Mouse (Mus musculus) forebrain, embryonic 11.5 days (tissue): Measurements from ENCODE around the gene Lactb. TPM values are rescaled to one million over a fixed set of nuclear protein-coding genes. Genes with fewer than 3 reads are reported as not detected.
A peak's percentile ranks its signal among the peaks of the same experiment; 100 is the strongest.
"Not testable (repeated sequence)": the region's sequence is repeated elsewhere in the genome, so short reads cannot be mapped to it uniquely, and the experiment has no call there.

Source experiments
- ATAC-seq: fragments of 200-750 bp; cut with Nextera tagmentation; replicated peaks from 2 replicates; pipeline ENCODE4 v1.8.0; 2017; ENCODE audit warnings: moderate TSS enrichment; ENCODE audit not compliant: low FRiP score
- DNase-seq: peaks from one replicate; pipeline ENCODE4 v3.0.0-alpha.2; 2017; ENCODE audit warnings: low spot score
- H3K27ac ChIP-seq: fragments of 300-500 bp; sonication (generic); 2 replicates; pipeline ENCODE4 v1.5.1; 2014; ENCODE audit warnings: low read depth, low read length
- H3K27me3 ChIP-seq: fragments of 300-500 bp; sonication (generic); 2 replicates; pipeline ENCODE4 v1.6.1; 2014; ENCODE audit warnings: mild to moderate bottlenecking, low read length, mixed read lengths; ENCODE audit not compliant: control insufficient read depth, insufficient read depth
- H3K36me3 ChIP-seq: fragments of 300-500 bp; sonication (generic); 2 replicates; pipeline ENCODE4 v1.6.1; 2014; ENCODE audit warnings: mild to moderate bottlenecking, low read length, moderate library complexity, mixed read lengths; ENCODE audit not compliant: control insufficient read depth, insufficient read depth
- H3K4me1 ChIP-seq: fragments of 300-500 bp; sonication (generic); replicated peaks from 2 replicates; pipeline ENCODE4 v1.6.1; 2014; ENCODE audit warnings: low read length, mixed read lengths; ENCODE audit not compliant: control insufficient read depth, insufficient read depth
- H3K4me2 ChIP-seq: fragments of 300-500 bp; sonication (generic); 2 replicates; pipeline ENCODE4 v1.6.1; 2014; ENCODE audit warnings: low read depth, mild to moderate bottlenecking, low read length, moderate library complexity, mixed read lengths; ENCODE audit not compliant: severe bottlenecking
- H3K4me3 ChIP-seq: fragments of 300-500 bp; sonication (generic); 2 replicates; pipeline ENCODE4 v1.5.1; 2014; ENCODE audit warnings: low read depth, low read length
- H3K9ac ChIP-seq: fragments of 300-500 bp; sonication (generic); 2 replicates; pipeline ENCODE4 v1.6.1; 2014; ENCODE audit warnings: low read length
- H3K9me3 ChIP-seq: fragments of 300-500 bp; sonication (generic); 2 replicates; pipeline ENCODE4 v1.6.1; 2016; ENCODE audit warnings: low read length, mixed read lengths; ENCODE audit not compliant: control insufficient read depth
- WGBS: fragments of 180-500 bp; shearing (Covaris S2); extraction: QIAGEN DNeasy Blood & Tissue Kit; methylation state at CpG from one replicate; pipeline ENCODE4 v1.1.7; 2014; 5-methylcytosine and 5-hydroxymethylcytosine counted together
- polyA plus RNA-seq: library from polyadenylated mRNA; unstranded; fragments of >200 nt; fragmentation: Nextera tagmentation; extraction: Ambion mirVana; gene quantifications from 2 replicates; pipeline ENCODE4 v1.2.1, GENCODE M21; 2014

Gene Lactb
- polyA plus RNA-seq, 1 experiment from 2014 or later, result 11.1 TPM

- Histone ChIP-seq H3K4me2 (no peak overlapping the region), H3K4me3 (no peak overlapping the region), H3K36me3 (no peaks in the 10 kb centered on the region), H3K27me3 (no peaks in the 10 kb centered on the region), H3K27ac (0 out of 2 replicates have a peak overlapping the region, but pooled peaks have one; percentile 12), H3K9ac (no peak overlapping the region), H3K9me3 (no peaks in the 10 kb centered on the region), H3K4me1 (peaks cover 9% of the 10 kb centered on the region; the same call in 1 of the 2 replicates)
- 90% methylated on average over 9 of the region's 9 CpGs for WGBS
- DNase-seq (no peak), ATAC-seq (no peak)
These were observed 59.2 kb downstream of the Lactb start for GRCm38 (mm10) chr9:66915869-66916785.

GRCm38 (mm10) chr9:66915401-66915800 is 59.9 kb downstream of the Lactb start:
- no peaks in the 10 kb centered on the region for H3K36me3 ChIP-seq
- no peak overlapping the region for H3K9ac ChIP-seq
- 90% methylated on average over 5 of the region's 5 CpGs for WGBS
- ATAC-seq, result no peak
- no peak for DNase-seq
- no peaks in the 10 kb centered on the region for H3K9me3 ChIP-seq
- H3K4me2 ChIP-seq, result no peak overlapping the region
- no peak overlapping the region for H3K27ac ChIP-seq
- H3K27me3 ChIP-seq, result no peaks in the 10 kb centered on the region
- peaks cover 6% of the 10 kb centered on the region; the same call in 1 of the 2 replicates for H3K4me1 ChIP-seq
- no peak overlapping the region for H3K4me3 ChIP-seq

GRCm38 (mm10) chr9:66914540-66914939 is 60.7 kb downstream of the Lactb start:
- Histone ChIP-seq H3K36me3 (no peaks in the 10 kb centered on the region), H3K9me3 (no peaks in the 10 kb centered on the region), H3K9ac (no peak overlapping the region), H3K4me2 (no peak overlapping the region), H3K27me3 (no peaks in the 10 kb centered on the region), H3K4me3 (no peak overlapping the region), H3K4me1 (peaks cover 6% of the 10 kb centered on the region; the same call in 1 of the 2 replicates), H3K27ac (no peak overlapping the region)
- DNase-seq (no peak), ATAC-seq (no peak)
- 93% methylated on average over 3 of the region's 3 CpGs for WGBS

- WGBS, result 93% methylated on average over 5 of the region's 5 CpGs
- H3K9me3 ChIP-seq, DNase-seq, H3K9ac ChIP-seq, ATAC-seq, H3K27ac ChIP-seq, H3K36me3 ChIP-seq, H3K27me3 ChIP-seq, H3K4me3 ChIP-seq, H3K4me2 ChIP-seq, H3K4me1 ChIP-seq: not testable (repeated sequence)
These were observed 61.9 kb downstream of the Lactb start for GRCm38 (mm10) chr9:66913254-66913934.

- DNase-seq (no peak), ATAC-seq (no peak)
- Histone ChIP-seq H3K27ac (peak overlapping the region; percentile 38; the same call in 1 of the 2 replicates), H3K4me1 (peaks cover 4% of the 10 kb centered on the region; the same call in 1 of the 2 replicates), H3K9ac (no peak overlapping the region), H3K36me3 (no peaks in the 10 kb centered on the region), H3K27me3 (no peaks in the 10 kb centered on the region), H3K4me3 (no peak overlapping the region), H3K4me2 (no peak overlapping the region), H3K9me3 (no peaks in the 10 kb centered on the region)
These were observed 63.0 kb downstream of the Lactb start for GRCm38 (mm10) chr9:66912304-66912703.

- no peak for DNase-seq
- Histone ChIP-seq H3K4me2 (no peak overlapping the region), H3K9me3 (no peaks in the 10 kb centered on the region), H3K27me3 (no peaks in the 10 kb centered on the region), H3K36me3 (no peaks in the 10 kb centered on the region), H3K27ac (no peak overlapping the region), H3K9ac (no peak overlapping the region), H3K4me3 (no peak overlapping the region), H3K4me1 (peaks cover 4% of the 10 kb centered on the region; the same call in 1 of the 2 replicates)
- ATAC-seq, result no peak
- 88% methylated on average over 5 of the region's 5 CpGs for WGBS
These were observed 64.6 kb downstream of the Lactb start for GRCm38 (mm10) chr9:66910677-66911076.

GRCm38 (mm10) chr9:66909922-66910321 is 65.4 kb downstream of the Lactb start:
- no peak overlapping the region for H3K9ac ChIP-seq
- H3K4me2 ChIP-seq, result no peak overlapping the region
- no peaks in the 10 kb centered on the region for H3K36me3 ChIP-seq
- DNase-seq (no peak), ATAC-seq (no peak)
- H3K27me3 ChIP-seq, result no peaks in the 10 kb centered on the region
- H3K9me3 ChIP-seq, result no peaks in the 10 kb centered on the region
- peaks cover 4% of the 10 kb centered on the region; the same call in 1 of the 2 replicates for H3K4me1 ChIP-seq
- 86% methylated on average over 7 of the region's 7 CpGs for WGBS
- no peak overlapping the region for H3K4me3 ChIP-seq
- H3K27ac ChIP-seq, result no peak overlapping the region

GRCm38 (mm10) chr9:66907746-66908397 is 67.4 kb downstream of the Lactb start:
- no peaks in the 10 kb centered on the region for H3K9me3 ChIP-seq
- DNase-seq (no peak), ATAC-seq (no peak)
- no peak overlapping the region for H3K4me3 ChIP-seq
- H3K4me1 ChIP-seq, result peaks cover 4% of the 10 kb centered on the region; the same call in 1 of the 2 replicates
- H3K27ac ChIP-seq, result no peak overlapping the region
- H3K4me2 ChIP-seq, result no peak overlapping the region
- no peaks in the 10 kb centered on the region for H3K27me3 ChIP-seq
- no peaks in the 10 kb centered on the region for H3K36me3 ChIP-seq
- no peak overlapping the region for H3K9ac ChIP-seq
- WGBS, result 88% methylated on average over 5 of the region's 5 CpGs
